Mouse (Mus musculus) E14TG2a.4 (cell line): ENCODE measurements at regions not wholly inside any gene's neighbourhood (a gene's known extent, or its start where the extent isn't known, plus 50 kb on each side); places are given as distances from the start of the nearest gene placed in this dataset.
A peak's percentile ranks its signal among the peaks of the same experiment; 100 is the strongest.
"Not testable (repeated sequence)": the region's sequence is repeated elsewhere in the genome, so short reads cannot be mapped to it uniquely, and the experiment has no call there.

Source experiments
- H3K27me3 ChIP-seq: 2 replicates; pipeline ENCODE4 v1.6.1; 2014; ENCODE audit warnings: low read length, control low read depth; ENCODE audit not compliant: insufficient read depth
- H3K36me3 ChIP-seq: 2 replicates; pipeline ENCODE4 v1.6.1; 2014; ENCODE audit warnings: low read length, control low read depth; ENCODE audit not compliant: insufficient read depth
- H3K4me1 ChIP-seq: replicated peaks from 2 replicates; pipeline ENCODE4 v1.6.1; 2014; ENCODE audit warnings: low read depth, low read length, control low read depth
- H3K4me3 ChIP-seq: replicated peaks from 2 replicates; pipeline ENCODE4 v1.5.1; 2014; ENCODE audit warnings: mild to moderate bottlenecking, low read length
- H3K9me3 ChIP-seq: 2 replicates; pipeline ENCODE4 v1.6.1; 2014; ENCODE audit warnings: low read length, control low read depth
- CTCF ChIP-seq: conservative IDR thresholded peaks from 2 replicates; pipeline ENCODE4 v1.5.1; 2014; ENCODE audit warnings: low read length
- NANOG ChIP-seq: IDR thresholded peaks from 2 replicates; pipeline ENCODE4 v1.6.1; 2014; ENCODE audit warnings: borderline replicate concordance, low read length, mixed read lengths
- POU5F1 ChIP-seq: IDR thresholded peaks from 2 replicates; pipeline ENCODE4 v1.6.1; 2014; ENCODE audit warnings: low read length, borderline replicate concordance

DNA sequence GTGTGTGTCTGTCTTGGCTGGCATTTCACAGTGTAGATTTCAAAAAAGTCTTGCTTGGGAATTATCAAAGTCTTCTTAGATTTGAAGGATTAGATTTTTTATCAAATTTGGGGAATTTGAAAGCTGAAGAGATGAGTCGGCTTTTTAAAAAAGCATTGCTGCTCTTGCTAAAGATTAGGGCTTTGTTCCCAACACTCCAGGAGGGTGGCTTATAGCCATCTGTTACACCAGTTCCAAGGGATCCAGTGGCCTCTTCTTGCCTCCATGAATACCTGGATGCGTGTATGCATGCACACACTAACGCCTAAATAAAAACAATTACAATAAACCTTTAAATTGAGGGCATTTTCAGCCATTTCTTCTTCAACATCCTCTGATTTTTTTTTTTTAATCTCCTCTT, 144.5 kb upstream of the Mon1b start:
- H3K27me3 ChIP-seq, result no peaks in the 10 kb centered on the region
- H3K9me3 ChIP-seq, result 0 out of 2 replicates have a peak, but pooled peaks cover 3% of the 10 kb centered on the region
- TF ChIP-seq NANOG (no peak), CTCF (no peak)
- H3K36me3 ChIP-seq, result no peaks in the 10 kb centered on the region
- no peaks in the 10 kb centered on the region for H3K4me1 ChIP-seq
- H3K4me3 ChIP-seq, result no peak overlapping the region

GRCm38 (mm10) chr8:113496896-113497295, 138.5 kb upstream of the Mon1b start:
- Histone ChIP-seq H3K27me3 (0 out of 2 replicates have a peak, but pooled peaks cover 3% of the 10 kb centered on the region), H3K9me3 (no peaks in the 10 kb centered on the region), H3K4me3 (no peak overlapping the region), H3K36me3 (no peaks in the 10 kb centered on the region), H3K4me1 (no peaks in the 10 kb centered on the region)
- TF ChIP-seq POU5F1 (no peak), NANOG (no peak), CTCF (no peak)

- Histone ChIP-seq H3K36me3 (no peaks in the 10 kb centered on the region), H3K9me3 (no peaks in the 10 kb centered on the region), H3K4me1 (no peaks in the 10 kb centered on the region), H3K4me3 (no peak overlapping the region), H3K27me3 (0 out of 2 replicates have a peak, but pooled peaks cover 3% of the 10 kb centered on the region)
- TF ChIP-seq POU5F1 (no peak), CTCF (no peak), NANOG (no peak)
Measured at GRCm38 (mm10) chr8:113502671-113503070, 132.7 kb upstream of the Mon1b start.

- Histone ChIP-seq H3K9me3 (peaks cover 13% of the 10 kb centered on the region), H3K36me3 (no peaks in the 10 kb centered on the region), H3K4me1 (peaks cover 36% of the 10 kb centered on the region), H3K27me3 (no peaks in the 10 kb centered on the region), H3K4me3 (no peak overlapping the region)
- TF ChIP-seq CTCF (no peak), NANOG (no peak), POU5F1 (no peak)
Measured at GRCm38 (mm10) chr8:113512856-113513255, 122.5 kb upstream of the Mon1b start.

DNA sequence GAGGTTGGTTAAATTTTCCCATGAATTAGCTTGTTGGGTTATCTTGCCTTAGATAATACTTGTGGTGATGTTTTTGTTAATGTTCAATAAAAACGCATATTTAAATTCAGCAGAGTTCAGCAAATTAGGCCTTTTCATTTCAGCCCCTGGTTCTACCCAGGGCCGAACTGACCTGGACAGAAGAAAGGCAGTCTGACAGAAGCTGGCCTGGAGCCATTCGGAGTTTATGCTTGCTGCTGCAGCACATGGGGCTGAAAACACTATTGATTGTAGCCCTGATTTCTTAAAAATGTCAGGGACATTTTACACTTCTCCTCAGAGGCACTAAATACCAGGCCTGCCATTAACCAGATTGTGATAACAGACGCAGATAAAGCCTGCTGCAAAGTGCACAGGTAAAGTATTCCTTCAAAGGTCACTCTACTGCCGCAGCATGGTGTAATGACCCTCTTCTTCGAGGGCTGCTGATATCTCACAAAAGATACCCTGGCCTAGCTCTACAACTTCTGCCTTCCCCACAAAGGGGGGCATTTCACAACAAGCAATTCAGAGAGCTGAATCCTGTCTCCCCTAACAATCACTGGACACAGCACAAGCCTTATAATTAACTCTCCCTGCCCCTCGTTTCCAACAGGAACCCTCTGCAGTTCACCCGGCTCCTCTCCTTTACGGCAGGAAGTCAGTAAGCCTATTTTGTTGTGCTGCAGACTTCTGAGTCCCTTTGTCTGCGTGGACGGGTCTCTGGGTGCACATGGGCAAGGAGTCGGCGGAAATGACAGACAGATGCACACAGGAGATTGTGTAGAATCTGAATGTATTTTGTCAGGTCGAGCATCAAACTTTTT, 121.3 kb upstream of the Mon1b start:
- H3K27me3 ChIP-seq, result no peaks in the 10 kb centered on the region
- peaks cover 36% of the 10 kb centered on the region for H3K4me1 ChIP-seq
- TF ChIP-seq POU5F1 (no peak), CTCF (no peak), NANOG (no peak)
- H3K36me3 ChIP-seq, result no peaks in the 10 kb centered on the region
- H3K4me3 ChIP-seq, result peak overlapping the region; percentile 13; the same call in 1 of the 2 replicates
- peaks cover 18% of the 10 kb centered on the region for H3K9me3 ChIP-seq

GRCm38 (mm10) chr8:113514731-113515375, 120.5 kb upstream of the Mon1b start:
- Histone ChIP-seq H3K9me3 (peaks cover 22% of the 10 kb centered on the region), H3K4me1 (peaks cover 33% of the 10 kb centered on the region)
- H3K36me3 ChIP-seq, H3K4me3 ChIP-seq, H3K27me3 ChIP-seq: not testable (repeated sequence)
- peak; percentile 33; the same call in 1 of the 2 replicates for TF ChIP-seq NANOG

DNA sequence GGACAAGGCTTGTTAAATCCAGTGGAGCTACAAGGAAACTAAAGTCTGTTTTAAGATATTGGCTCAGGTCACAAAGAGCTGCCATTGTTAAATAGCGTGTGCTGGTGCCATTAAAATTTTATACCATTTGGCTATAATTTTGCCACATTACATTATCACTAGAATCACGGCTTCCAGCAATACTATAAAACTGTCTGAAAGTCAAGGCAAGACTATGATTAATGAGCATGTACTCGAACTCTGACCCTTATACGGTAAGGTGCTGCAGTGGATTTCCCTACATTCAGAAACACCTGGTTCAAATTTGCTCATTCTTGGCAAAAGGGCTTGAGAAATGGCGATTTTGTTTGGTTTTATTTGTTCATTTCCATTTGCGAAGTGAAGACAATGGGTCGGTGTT, 119.2 kb upstream of the Mon1b start:
- peaks cover 25% of the 10 kb centered on the region for H3K9me3 ChIP-seq
- H3K36me3 ChIP-seq, result no peaks in the 10 kb centered on the region
- H3K4me1 ChIP-seq, result peaks cover 32% of the 10 kb centered on the region
- H3K4me3 ChIP-seq, result no peak overlapping the region
- no peaks in the 10 kb centered on the region for H3K27me3 ChIP-seq
- TF ChIP-seq POU5F1 (no peak), CTCF (no peak), NANOG (no peak)

GRCm38 (mm10) chr8:113517912-113518311, 117.5 kb upstream of the Mon1b start:
- Histone ChIP-seq H3K9me3 (peaks cover 17% of the 10 kb centered on the region), H3K36me3 (no peaks in the 10 kb centered on the region), H3K4me1 (peaks cover 32% of the 10 kb centered on the region), H3K4me3 (no peak overlapping the region), H3K27me3 (no peaks in the 10 kb centered on the region)
- TF ChIP-seq NANOG, result no peak
- TF ChIP-seq CTCF, result no peak
- no peak for TF ChIP-seq POU5F1

DNA sequence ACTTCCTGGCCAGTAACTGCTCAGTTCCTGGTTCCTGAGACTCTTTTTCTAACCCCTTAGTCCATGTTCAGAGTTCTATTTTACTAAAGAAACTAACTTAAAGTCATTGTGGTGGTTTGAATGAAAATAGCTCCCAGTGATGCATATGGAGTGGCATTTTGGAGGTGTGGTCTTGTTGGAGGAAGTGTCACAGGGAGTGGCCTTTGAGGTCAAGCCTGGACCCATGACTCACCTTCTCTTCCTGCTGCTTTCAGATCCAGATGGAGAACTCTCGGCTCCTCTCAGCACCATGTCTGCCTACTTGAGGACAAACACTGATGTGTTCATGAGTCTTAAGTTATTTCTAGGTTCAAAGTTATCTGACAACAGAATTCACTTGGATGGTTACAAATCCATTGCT, 111.8 kb upstream of the Mon1b start:
- 0 out of 2 replicates have a peak, but pooled peaks cover 7% of the 10 kb centered on the region for H3K9me3 ChIP-seq
- no peaks in the 10 kb centered on the region for H3K36me3 ChIP-seq
- no peaks in the 10 kb centered on the region for H3K27me3 ChIP-seq
- no peak for TF ChIP-seq CTCF
- TF ChIP-seq NANOG, result no peak
- no peak for TF ChIP-seq POU5F1
- peaks cover 5% of the 10 kb centered on the region; the same call in 1 of the 2 replicates for H3K4me1 ChIP-seq
- no peak overlapping the region for H3K4me3 ChIP-seq
